Mouse (Mus musculus): ENCODE data around the gene Otud3. TPM values are rescaled to one million over a fixed set of nuclear protein-coding genes. Genes with fewer than 3 reads are reported as not detected.

Gene Otud3
- polyA plus RNA-seq, 1 experiment from 2014 or later: 3.1 TPM

DNA sequence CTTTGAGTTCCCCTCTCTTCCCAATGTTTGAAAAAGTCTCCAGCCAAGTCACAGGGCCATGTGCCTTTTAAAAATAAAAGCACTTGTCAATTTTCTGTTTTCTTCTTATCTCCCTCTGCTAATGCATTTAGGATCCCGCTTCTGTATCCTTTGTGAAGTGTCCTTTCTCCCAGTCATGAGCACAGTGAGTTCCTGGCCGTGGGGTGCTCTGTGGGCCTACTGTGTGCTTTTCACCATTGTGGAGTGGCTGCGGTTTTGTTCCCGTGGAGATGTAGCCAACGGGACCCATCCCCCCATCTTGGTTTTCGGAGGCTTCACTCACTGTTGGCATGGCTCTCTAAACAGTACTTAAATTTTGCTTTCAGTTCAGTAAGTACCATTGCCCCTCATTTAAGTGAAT is 47.8 kb downstream of the Otud3 start:
- 76% methylated on average over 6 of the region's 6 CpGs for WGBS
- H3K36me3 ChIP-seq (ENCODE audit: control insufficient read depth, insufficient read depth, low read length): no peaks in the 10 kb centered on the region
- no peak for DNase-seq (ENCODE audit: low spot score)
- H3K4me1 ChIP-seq (replicated peaks; ENCODE audit: control insufficient read depth, insufficient read depth, low read length): no peaks in the 10 kb centered on the region
- no peak overlapping the region for H3K4me2 ChIP-seq (replicated peaks; ENCODE audit: low read depth, low read length)
- H3K27me3 ChIP-seq (ENCODE audit: control insufficient read depth, insufficient read depth, low read length): no peaks in the 10 kb centered on the region
- no peak for ATAC-seq (ENCODE audit: low FRiP score)
- H3K4me3 ChIP-seq (ENCODE audit: low read depth, low read length): no peak overlapping the region
- no peaks in the 10 kb centered on the region for H3K9me3 ChIP-seq (ENCODE audit: control insufficient read depth, low read length)
- no peak overlapping the region for H3K9ac ChIP-seq (ENCODE audit: low read depth, low read length)
- no peak overlapping the region for H3K27ac ChIP-seq (ENCODE audit: low read depth, low read length)

DNA sequence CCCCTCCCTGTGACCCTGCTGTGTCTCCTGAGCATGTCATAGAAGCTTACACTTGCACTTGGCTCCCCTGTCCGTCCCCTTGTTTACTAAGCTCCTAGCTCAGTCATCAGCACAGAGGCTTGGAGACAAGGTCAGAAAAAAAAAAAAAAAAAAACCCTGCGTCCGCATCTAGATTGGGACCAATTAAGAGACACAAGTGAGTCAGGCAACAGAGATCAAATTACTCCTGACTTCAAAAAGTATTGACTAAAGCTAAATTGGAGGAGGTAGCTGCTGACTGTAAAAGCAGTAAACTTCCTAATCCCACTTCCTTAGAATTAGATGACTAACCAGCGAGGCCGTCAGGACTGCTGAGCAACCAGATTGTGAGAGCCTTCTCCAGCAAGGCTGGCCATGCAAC is 48.7 kb downstream of the Otud3 start:
- DNase-seq (ENCODE audit: low spot score) (no peak), ATAC-seq (ENCODE audit: low FRiP score) (no peak)
- Histone ChIP-seq H3K4me3 (ENCODE audit: low read depth, low read length) (no peak overlapping the region), H3K4me1 (replicated peaks; ENCODE audit: control insufficient read depth, insufficient read depth, low read length) (no peaks in the 10 kb centered on the region), H3K9me3 (ENCODE audit: control insufficient read depth, low read length) (no peaks in the 10 kb centered on the region), H3K27ac (ENCODE audit: low read depth, low read length) (no peak overlapping the region), H3K27me3 (ENCODE audit: control insufficient read depth, insufficient read depth, low read length) (no peaks in the 10 kb centered on the region), H3K4me2 (replicated peaks; ENCODE audit: low read depth, low read length) (no peak overlapping the region), H3K9ac (ENCODE audit: low read depth, low read length) (no peak overlapping the region), H3K36me3 (ENCODE audit: control insufficient read depth, insufficient read depth, low read length) (no peaks in the 10 kb centered on the region)
- 68% methylated on average over 5 of the region's 5 CpGs for WGBS

DNA sequence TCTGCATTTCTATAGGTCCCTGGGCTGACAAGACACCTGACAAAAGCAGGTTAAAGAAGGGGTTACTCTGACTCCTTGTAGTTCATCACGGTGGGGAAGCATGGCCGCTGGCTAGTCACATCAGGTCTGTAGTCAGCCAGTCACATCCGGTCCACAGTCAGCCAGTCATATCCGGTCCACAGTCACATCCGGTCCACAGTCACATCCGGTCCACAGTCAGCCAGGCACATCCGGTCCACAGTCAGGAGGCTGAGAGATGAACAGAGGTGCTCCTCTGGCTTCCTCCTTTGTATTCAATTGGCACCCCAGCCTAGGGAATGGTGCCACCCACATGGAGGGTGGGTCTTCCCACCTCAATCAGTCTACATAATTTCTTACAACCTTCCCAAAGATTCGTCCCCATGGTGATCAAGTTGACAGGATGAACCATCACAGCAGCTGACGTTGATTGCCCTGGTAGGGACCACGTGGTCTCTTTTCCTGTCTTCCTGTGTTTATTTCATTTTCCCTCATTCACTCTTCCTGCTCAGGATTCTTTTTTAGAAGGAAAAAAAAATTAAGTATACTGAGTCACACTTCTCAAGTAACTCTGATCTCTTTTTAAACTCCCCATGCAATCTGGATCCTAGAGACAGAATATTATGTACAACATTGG is 50.3 kb downstream of the Otud3 start, which contains the start of gene Pla2g5:
Gene Pla2g5 (minus strand): TSS at position 139 of the 655 bp plus-strand sequence.
- WGBS: 78% methylated on average over 10 of the region's 10 CpGs
- Histone ChIP-seq H3K9me3 (ENCODE audit: control insufficient read depth, low read length) (no peaks in the 10 kb centered on the region), H3K4me2 (replicated peaks; ENCODE audit: low read depth, low read length) (no peak within 1 kb of the TSS), H3K27ac (ENCODE audit: low read depth, low read length) (no peak within 1 kb of the TSS), H3K27me3 (ENCODE audit: control insufficient read depth, insufficient read depth, low read length) (no peaks in the 10 kb centered on the region), H3K4me3 (ENCODE audit: low read depth, low read length) (no peak within 1 kb of the TSS), H3K36me3 (ENCODE audit: control insufficient read depth, insufficient read depth, low read length) (no peaks in the 10 kb centered on the region), H3K9ac (ENCODE audit: low read depth, low read length) (no peak within 1 kb of the TSS), H3K4me1 (replicated peaks; ENCODE audit: control insufficient read depth, insufficient read depth, low read length) (no peaks in the 10 kb centered on the region)
- ATAC-seq (ENCODE audit: low FRiP score): no peak
- no peak for DNase-seq (ENCODE audit: low spot score)

DNA sequence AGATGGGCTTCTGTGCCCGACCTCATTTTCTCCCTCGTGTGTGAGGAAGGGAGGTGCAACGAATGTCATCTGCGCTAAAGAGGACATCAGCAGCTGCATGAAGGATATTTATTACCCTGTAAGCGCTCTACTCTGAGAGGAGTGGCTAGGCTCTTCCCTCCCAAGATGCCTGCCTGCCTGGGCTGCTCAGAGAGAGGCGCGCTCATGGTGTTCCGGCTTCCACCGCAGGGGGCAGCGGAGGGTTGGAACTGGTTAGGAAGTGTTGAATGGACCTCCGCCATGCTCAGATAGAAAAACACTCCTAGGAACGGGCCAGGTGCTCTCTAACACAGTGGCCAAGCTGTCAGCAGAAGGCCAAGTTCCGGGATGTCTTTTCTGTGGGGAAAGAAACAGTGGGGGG is 54.0 kb downstream of the Otud3 start:
- H3K27ac ChIP-seq (ENCODE audit: low read depth, low read length): no peak overlapping the region
- 7% methylated on average over 13 of the region's 13 CpGs for WGBS

DNA sequence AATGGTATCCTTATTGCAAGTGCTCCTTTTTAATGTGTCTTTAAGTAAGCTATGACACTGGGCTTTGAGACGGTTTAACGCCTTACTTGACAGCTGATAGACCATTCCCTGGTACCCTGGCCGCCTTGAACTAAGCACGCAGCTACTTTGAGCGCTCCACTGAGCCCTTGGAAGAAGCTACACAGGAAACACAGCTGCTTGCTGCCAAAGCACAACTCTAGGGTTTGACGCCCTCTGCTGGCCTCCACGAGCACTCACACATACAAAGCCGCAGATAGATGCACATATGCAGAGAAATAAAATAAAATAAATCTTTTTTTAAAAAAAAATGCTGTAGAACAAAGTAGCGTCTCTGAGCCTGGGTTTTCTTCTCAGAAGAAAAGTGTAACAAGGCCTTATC is 54.5 kb downstream of the Otud3 start:
- H3K4me2 ChIP-seq (replicated peaks; ENCODE audit: low read depth, low read length): peak overlapping the region; percentile 40
- no peaks in the 10 kb centered on the region for H3K4me1 ChIP-seq (replicated peaks; ENCODE audit: control insufficient read depth, insufficient read depth, low read length)
- DNase-seq (ENCODE audit: low spot score): peak; percentile 77
- no peak for ATAC-seq (ENCODE audit: low FRiP score)
- H3K36me3 ChIP-seq (ENCODE audit: control insufficient read depth, insufficient read depth, low read length): no peaks in the 10 kb centered on the region
- 17% methylated on average over 9 of the region's 9 CpGs for WGBS
- 0 out of 2 replicates have a peak overlapping the region, but pooled peaks have one; percentile 4 for H3K9ac ChIP-seq (ENCODE audit: low read depth, low read length)
- H3K27me3 ChIP-seq (ENCODE audit: control insufficient read depth, insufficient read depth, low read length): no peaks in the 10 kb centered on the region
- peak overlapping the region; percentile 24; the same call in 1 of the 2 replicates for H3K4me3 ChIP-seq (ENCODE audit: low read depth, low read length)
- H3K9me3 ChIP-seq (ENCODE audit: control insufficient read depth, low read length): no peaks in the 10 kb centered on the region
- no peak overlapping the region for H3K27ac ChIP-seq (ENCODE audit: low read depth, low read length)

More for the DNA sequence above, 54.0 kb downstream of the Otud3 start:
- Histone ChIP-seq H3K27me3 (ENCODE audit: control insufficient read depth, insufficient read depth, low read length) (no peaks in the 10 kb centered on the region), H3K4me3 (ENCODE audit: low read depth, low read length) (peak overlapping the region; percentile 24; the same call in 1 of the 2 replicates), H3K36me3 (ENCODE audit: control insufficient read depth, insufficient read depth, low read length) (no peaks in the 10 kb centered on the region), H3K4me1 (replicated peaks; ENCODE audit: control insufficient read depth, insufficient read depth, low read length) (no peaks in the 10 kb centered on the region), H3K9me3 (ENCODE audit: control insufficient read depth, low read length) (no peaks in the 10 kb centered on the region), H3K4me2 (replicated peaks; ENCODE audit: low read depth, low read length) (peak overlapping the region; percentile 40), H3K9ac (ENCODE audit: low read depth, low read length) (0 out of 2 replicates have a peak overlapping the region, but pooled peaks have one; percentile 4)
- DNase-seq (ENCODE audit: low spot score) (peak; percentile 91), ATAC-seq (ENCODE audit: low FRiP score) (peak; percentile 75; the same call in 1 of the 2 replicates)

DNA sequence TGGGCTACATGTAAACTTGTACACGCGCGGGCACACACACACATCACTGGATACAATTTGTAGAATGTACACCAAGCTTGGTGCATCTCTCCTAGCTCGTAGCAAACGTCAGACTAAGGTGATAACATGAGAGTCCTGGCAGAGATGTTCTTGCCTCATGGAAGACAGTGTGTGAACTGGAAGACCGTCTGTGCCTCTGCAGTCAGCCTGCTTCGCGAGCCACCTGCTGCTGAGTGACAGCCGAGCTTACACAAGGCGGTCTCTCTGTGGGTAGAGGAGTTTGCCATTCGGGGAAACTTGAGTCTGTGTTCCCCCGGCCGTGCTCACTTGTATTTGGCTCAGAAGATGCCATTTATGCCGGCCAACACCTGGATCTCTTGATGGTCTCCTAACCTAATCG is 55.3 kb downstream of the Otud3 start:
- H3K4me2 ChIP-seq (replicated peaks; ENCODE audit: low read depth, low read length): no peak overlapping the region
- no peak overlapping the region for H3K4me3 ChIP-seq (ENCODE audit: low read depth, low read length)
- no peaks in the 10 kb centered on the region for H3K27me3 ChIP-seq (ENCODE audit: control insufficient read depth, insufficient read depth, low read length)
- no peaks in the 10 kb centered on the region for H3K36me3 ChIP-seq (ENCODE audit: control insufficient read depth, insufficient read depth, low read length)
- ATAC-seq (ENCODE audit: low FRiP score): no peak
- WGBS: 85% methylated on average over 15 of the region's 15 CpGs
- no peak overlapping the region for H3K9ac ChIP-seq (ENCODE audit: low read depth, low read length)
- H3K4me1 ChIP-seq (replicated peaks; ENCODE audit: control insufficient read depth, insufficient read depth, low read length): no peaks in the 10 kb centered on the region
- H3K9me3 ChIP-seq (ENCODE audit: control insufficient read depth, low read length): no peaks in the 10 kb centered on the region
- no peak overlapping the region for H3K27ac ChIP-seq (ENCODE audit: low read depth, low read length)
- DNase-seq (ENCODE audit: low spot score): no peak

DNA sequence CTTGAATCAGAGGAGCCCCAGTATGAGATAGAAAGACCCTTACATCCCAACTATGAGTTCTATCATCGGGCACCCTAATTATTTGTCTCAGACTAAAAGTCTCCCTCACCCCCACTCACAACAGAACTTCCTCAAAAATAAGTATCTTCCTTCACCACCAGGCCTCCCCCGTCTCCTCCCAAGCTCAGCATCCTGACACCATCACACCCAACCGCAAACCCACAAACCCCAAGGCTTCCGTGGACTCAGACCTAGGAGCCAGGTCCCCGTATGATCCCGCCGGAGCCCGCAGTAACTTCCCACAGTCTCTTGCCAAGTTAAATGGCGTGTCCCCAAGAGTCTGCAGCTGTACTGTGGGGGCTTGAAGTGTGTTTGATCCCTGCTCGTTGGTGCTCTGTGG is 56.2 kb downstream of the Otud3 start:
- H3K27me3 ChIP-seq (ENCODE audit: control insufficient read depth, insufficient read depth, low read length): no peaks in the 10 kb centered on the region
- H3K4me2 ChIP-seq (replicated peaks; ENCODE audit: low read depth, low read length): no peak overlapping the region
- ATAC-seq (ENCODE audit: low FRiP score) (no peak), DNase-seq (ENCODE audit: low spot score) (no peak)
- no peaks in the 10 kb centered on the region for H3K4me1 ChIP-seq (replicated peaks; ENCODE audit: control insufficient read depth, insufficient read depth, low read length)
- H3K4me3 ChIP-seq (ENCODE audit: low read depth, low read length): no peak overlapping the region
- H3K9ac ChIP-seq (ENCODE audit: low read depth, low read length): no peak overlapping the region
- H3K9me3 ChIP-seq (ENCODE audit: control insufficient read depth, low read length): no peaks in the 10 kb centered on the region
- no peak overlapping the region for H3K27ac ChIP-seq (ENCODE audit: low read depth, low read length)
- H3K36me3 ChIP-seq (ENCODE audit: control insufficient read depth, insufficient read depth, low read length): no peaks in the 10 kb centered on the region
- WGBS: 93% methylated on average over 10 of the region's 10 CpGs

DNA sequence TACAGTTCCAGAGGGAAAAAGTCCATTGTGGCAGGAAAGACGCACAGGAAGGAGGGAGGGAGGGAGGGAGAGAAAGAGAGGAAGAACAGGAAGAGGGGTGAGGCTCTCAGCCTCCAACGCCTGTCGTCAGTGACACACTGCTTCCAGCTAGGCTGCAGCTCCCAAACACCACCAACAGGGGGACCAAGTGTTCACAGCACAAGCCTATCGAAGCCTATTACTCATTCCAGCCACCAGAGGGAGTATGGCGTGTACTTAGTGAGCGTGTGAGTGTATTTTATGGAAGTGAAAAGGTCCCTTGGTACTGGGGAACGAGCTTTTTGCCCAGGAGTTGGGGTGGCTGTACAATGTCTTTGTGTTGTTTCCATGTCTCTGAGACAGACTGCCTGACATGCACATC is 57.3 kb downstream of the Otud3 start:
- H3K4me3 ChIP-seq (ENCODE audit: low read depth, low read length): no peak overlapping the region
- no peak overlapping the region for H3K27ac ChIP-seq (ENCODE audit: low read depth, low read length)
- ATAC-seq (ENCODE audit: low FRiP score) (no peak), DNase-seq (ENCODE audit: low spot score) (peak; percentile 87)
- H3K9me3 ChIP-seq (ENCODE audit: control insufficient read depth, low read length): no peaks in the 10 kb centered on the region
- no peak overlapping the region for H3K4me2 ChIP-seq (replicated peaks; ENCODE audit: low read depth, low read length)
- H3K4me1 ChIP-seq (replicated peaks; ENCODE audit: control insufficient read depth, insufficient read depth, low read length): no peaks in the 10 kb centered on the region
- no peaks in the 10 kb centered on the region for H3K36me3 ChIP-seq (ENCODE audit: control insufficient read depth, insufficient read depth, low read length)
- H3K27me3 ChIP-seq (ENCODE audit: control insufficient read depth, insufficient read depth, low read length): no peaks in the 10 kb centered on the region
- no peak overlapping the region for H3K9ac ChIP-seq (ENCODE audit: low read depth, low read length)
- 30% methylated on average over 7 of the region's 7 CpGs for WGBS

DNA sequence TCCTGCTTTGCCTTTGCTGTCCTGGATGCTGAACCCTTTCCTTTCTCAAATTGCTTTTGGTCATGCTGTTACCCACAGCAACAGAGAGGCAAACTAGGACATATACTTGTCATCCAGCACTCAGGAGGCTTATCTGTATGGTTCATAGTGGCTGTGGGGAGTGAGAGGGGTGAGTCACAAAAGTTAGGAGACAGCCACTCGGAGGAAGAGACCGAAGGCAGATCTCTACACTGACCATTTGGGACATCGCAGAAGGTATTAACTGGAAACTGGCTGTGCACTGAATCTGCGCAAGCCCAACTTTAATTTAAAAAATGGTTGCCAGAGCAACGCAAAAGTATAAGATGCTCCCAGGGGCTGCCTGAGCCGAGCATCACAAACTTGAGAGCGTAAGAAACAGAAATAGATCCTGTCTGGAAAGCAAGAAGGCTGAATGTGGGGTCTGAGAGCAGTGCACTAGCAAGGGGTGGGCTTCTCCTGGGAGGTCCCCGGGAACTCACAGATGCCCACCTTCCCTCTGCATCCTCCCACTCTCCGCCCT is 58.6 kb downstream of the Otud3 start:
- H3K9ac ChIP-seq (ENCODE audit: low read depth, low read length): no peak overlapping the region
- no peaks in the 10 kb centered on the region for H3K36me3 ChIP-seq (ENCODE audit: control insufficient read depth, insufficient read depth, low read length)
- WGBS: 89% methylated on average over 9 of the region's 9 CpGs
- H3K4me3 ChIP-seq (ENCODE audit: low read depth, low read length): no peak overlapping the region
- no peak overlapping the region for H3K4me2 ChIP-seq (replicated peaks; ENCODE audit: low read depth, low read length)
- ATAC-seq (ENCODE audit: low FRiP score) (no peak), DNase-seq (ENCODE audit: low spot score) (no peak)
- H3K4me1 ChIP-seq (replicated peaks; ENCODE audit: control insufficient read depth, insufficient read depth, low read length): no peaks in the 10 kb centered on the region
- no peaks in the 10 kb centered on the region for H3K9me3 ChIP-seq (ENCODE audit: control insufficient read depth, low read length)
- no peak overlapping the region for H3K27ac ChIP-seq (ENCODE audit: low read depth, low read length)
- no peaks in the 10 kb centered on the region for H3K27me3 ChIP-seq (ENCODE audit: control insufficient read depth, insufficient read depth, low read length)

All from hindbrain, embryonic 11.5 days (tissue).